Mouse (Mus musculus) limb, embryonic 12.5 days (tissue): ENCODE data around the gene Fcho1. TPM values are rescaled to one million over a fixed set of nuclear protein-coding genes. Genes with fewer than 3 reads are reported as not detected.

Source experiments
- ATAC-seq: fragments of 200-750 bp; cut with Nextera tagmentation; 2 replicates; pipeline ENCODE4 v1.8.0; 2017; ENCODE audit warnings: low read depth, moderate TSS enrichment; ENCODE audit not compliant: insufficient number of reproducible peaks, insufficient read depth, low FRiP score, low TSS enrichment
- H3K27ac ChIP-seq: fragments of 300-500 bp; sonication (generic); 2 replicates; pipeline ENCODE4 v1.5.1; 2016; ENCODE audit warnings: mild to moderate bottlenecking, moderate library complexity
- H3K27me3 ChIP-seq: fragments of 300-500 bp; sonication (generic); 2 replicates; pipeline ENCODE4 v1.6.1; 2016; ENCODE audit warnings: mild to moderate bottlenecking, moderate library complexity
- H3K36me3 ChIP-seq: fragments of 300-500 bp; sonication (generic); 2 replicates; pipeline ENCODE4 v1.6.1; 2016; ENCODE audit warnings: mild to moderate bottlenecking, moderate library complexity
- H3K4me1 ChIP-seq: fragments of 300-500 bp; sonication (generic); replicated peaks from 2 replicates; pipeline ENCODE4 v1.6.1; 2016
- H3K4me2 ChIP-seq: fragments of 300-500 bp; sonication (generic); 2 replicates; pipeline ENCODE4 v1.6.1; 2016; ENCODE audit warnings: mild to moderate bottlenecking, moderate library complexity
- H3K4me3 ChIP-seq: fragments of 300-500 bp; sonication (generic); replicated peaks from 2 replicates; pipeline ENCODE4 v1.5.1; 2016; ENCODE audit warnings: mild to moderate bottlenecking
- H3K9ac ChIP-seq: fragments of 300-500 bp; sonication (generic); replicated peaks from 2 replicates; pipeline ENCODE4 v1.6.1; 2016; ENCODE audit warnings: mild to moderate bottlenecking, moderate library complexity
- H3K9me3 ChIP-seq: fragments of 300-500 bp; sonication (generic); 2 replicates; pipeline ENCODE4 v1.6.1; 2016; ENCODE audit warnings: mild to moderate bottlenecking, moderate library complexity
- WGBS: fragments of 180-500 bp; shearing (Covaris S2); methylation state at CpG from one replicate; pipeline ENCODE4 v1.1.7; 2016; 5-methylcytosine and 5-hydroxymethylcytosine counted together
- polyA plus RNA-seq: library from polyadenylated mRNA; unstranded; fragments of >200 nt; fragmentation: Nextera tagmentation; extraction: Ambion mirVana; gene quantifications from 2 replicates; pipeline ENCODE4 v1.2.1, GENCODE M21; 2016

Fcho1 gene
- polyA plus RNA-seq, 1 experiment from 2014 or later: 5.5 TPM

DNA sequence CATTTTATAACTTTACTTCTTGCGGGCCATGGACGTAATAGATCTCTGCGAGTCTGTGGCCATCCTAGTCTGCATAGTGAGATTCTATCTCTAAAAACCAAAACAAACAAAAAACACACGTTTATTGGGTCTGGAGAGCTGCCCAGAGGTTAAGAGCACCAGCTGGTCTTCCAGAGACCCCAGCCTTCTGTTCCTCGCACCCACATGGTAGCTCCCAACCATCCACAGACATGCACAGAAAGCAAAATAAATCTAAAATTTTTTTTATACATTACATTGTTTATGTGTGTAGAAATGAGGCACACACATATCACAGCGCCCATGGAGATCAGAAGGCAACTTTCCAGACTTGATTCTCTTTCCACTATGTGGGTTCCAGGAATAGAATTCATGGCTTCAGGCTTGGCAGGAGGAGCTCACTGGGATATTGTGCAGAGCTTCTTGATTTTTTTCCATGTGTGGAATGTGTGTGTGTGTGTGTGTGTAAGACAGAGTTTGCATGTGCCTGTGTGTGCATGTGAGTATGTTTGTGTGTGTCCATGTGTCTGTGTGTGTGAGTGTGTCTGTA, 53.3 kb downstream of the Fcho1 start:
- Histone ChIP-seq H3K27ac (no peak overlapping the region), H3K27me3 (peaks cover 80% of the 10 kb centered on the region), H3K9me3 (no peaks in the 10 kb centered on the region), H3K36me3 (no peaks in the 10 kb centered on the region), H3K4me1 (peaks cover 45% of the 10 kb centered on the region), H3K4me2 (peak overlapping the region; percentile 92), H3K9ac (no peak overlapping the region; the same call in 1 of the 2 replicates), H3K4me3 (peak overlapping the region; percentile 44; the same call in 1 of the 2 replicates)
- WGBS: 59% methylated on average over 6 of the region's 6 CpGs
- no peak for ATAC-seq

DNA sequence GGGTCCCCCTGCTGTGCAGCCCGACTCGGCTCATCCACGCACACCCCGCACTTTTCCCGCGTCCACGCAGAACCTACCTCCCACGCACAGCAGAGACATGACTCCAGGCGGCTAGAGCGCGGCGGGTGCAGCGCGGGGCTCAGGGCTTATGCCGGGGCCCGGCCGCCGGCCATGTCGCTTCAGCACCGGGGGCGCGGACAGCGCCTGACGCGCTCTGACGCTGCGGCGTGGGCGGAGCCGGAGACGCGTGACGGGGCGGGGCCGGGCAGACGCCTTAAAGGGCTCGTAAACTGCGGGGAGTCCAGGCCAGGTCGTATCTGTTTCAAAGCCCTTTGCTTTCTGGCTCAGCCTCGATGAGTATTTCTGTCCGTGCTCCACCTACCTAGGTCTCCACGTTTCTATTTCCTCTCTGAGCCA, 54.0 kb downstream of the Fcho1 start, which contains the start of gene Unc13a:
TSS of gene Unc13a (minus strand) at position 209 of the 417 bp plus-strand sequence.
- Histone ChIP-seq H3K4me2 (peak within 1 kb of the TSS; percentile 92), H3K9ac (no peak within 1 kb of the TSS; the same call in 1 of the 2 replicates), H3K27me3 (peaks cover 79% of the 10 kb centered on the region), H3K9me3 (no peaks in the 10 kb centered on the region), H3K36me3 (no peaks in the 10 kb centered on the region), H3K4me1 (peaks cover 45% of the 10 kb centered on the region), H3K4me3 (peak within 1 kb of the TSS; percentile 44), H3K27ac (no peak within 1 kb of the TSS)
- WGBS: under 1% methylated on average over 42 of the region's 42 CpGs
- ATAC-seq: peak; percentile 34

DNA sequence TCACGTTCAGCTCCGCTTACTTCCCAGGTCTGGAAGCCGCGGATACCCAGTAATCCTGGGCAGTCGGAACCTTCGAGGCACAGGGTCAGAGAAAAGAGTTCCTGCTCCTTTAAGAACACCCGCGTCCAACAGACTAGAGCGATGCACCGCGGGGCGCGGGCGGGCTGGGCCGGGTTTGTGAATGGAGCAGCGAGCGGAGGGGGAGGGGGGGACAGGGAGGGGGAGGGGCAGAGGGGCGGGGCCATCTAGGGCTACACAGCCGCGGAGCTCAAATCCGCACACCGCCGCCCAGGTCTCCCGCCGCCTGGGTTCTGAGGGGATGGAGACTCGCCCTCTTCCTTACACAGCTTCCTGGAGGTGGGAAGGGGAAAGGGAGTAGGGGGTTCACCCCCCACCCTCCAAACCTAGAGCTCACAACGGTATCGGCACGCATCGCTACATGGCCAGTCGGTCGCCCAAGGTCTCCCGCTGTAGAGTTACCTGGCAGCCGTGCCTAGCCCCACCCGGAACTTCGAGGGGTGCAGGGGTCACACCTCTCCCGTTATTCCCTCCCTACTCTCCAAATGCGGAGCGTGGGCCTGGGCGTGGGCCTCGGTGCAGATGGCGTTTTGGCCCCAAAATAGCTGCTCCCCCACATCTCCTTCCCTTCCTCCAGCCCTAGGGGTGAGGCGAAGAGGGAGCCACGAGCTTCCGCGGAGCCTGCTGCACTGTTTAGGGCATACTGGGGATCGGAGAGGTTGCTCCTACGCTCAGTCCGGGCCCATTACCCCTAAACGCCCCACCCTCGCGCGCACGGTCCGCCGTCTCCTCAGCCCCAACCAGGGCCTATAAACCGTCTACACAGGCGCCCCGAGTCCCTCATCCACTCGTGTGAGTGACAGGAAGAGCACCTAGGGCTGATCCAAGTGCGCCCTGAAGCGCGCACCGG, 54.6 kb downstream of the Fcho1 start:
- H3K27me3 ChIP-seq: peaks cover 79% of the 10 kb centered on the region
- H3K9me3 ChIP-seq: no peaks in the 10 kb centered on the region
- H3K36me3 ChIP-seq: no peaks in the 10 kb centered on the region
- peak; percentile 12 for ATAC-seq
- H3K4me2 ChIP-seq: peak overlapping the region; percentile 92
- WGBS: under 1% methylated on average over 50 of the region's 64 CpGs
- no peak overlapping the region for H3K27ac ChIP-seq
- H3K4me3 ChIP-seq: peak overlapping the region; percentile 44
- H3K4me1 ChIP-seq: peaks cover 42% of the 10 kb centered on the region
- no peak overlapping the region for H3K9ac ChIP-seq

DNA sequence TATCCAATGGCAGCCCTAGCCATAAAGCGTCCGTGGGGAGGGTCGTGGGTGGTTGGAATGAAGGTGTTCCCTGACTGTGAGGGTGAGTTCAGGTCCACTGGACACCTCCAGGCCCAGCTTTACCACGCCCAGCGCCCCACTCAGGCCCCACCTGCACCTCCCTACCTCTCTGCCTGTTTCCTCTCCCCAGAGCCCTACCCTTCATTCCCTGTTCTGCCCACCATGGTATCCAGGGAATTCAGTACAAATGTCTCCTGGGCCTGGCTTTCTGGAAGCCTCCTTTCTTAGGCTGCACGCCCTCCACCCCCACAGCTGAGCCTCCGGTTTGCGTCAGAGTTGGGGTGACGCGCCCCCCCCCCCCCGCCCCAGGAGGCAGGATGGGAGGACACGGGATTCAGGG, 55.3 kb downstream of the Fcho1 start:
- Histone ChIP-seq H3K4me2 (peak overlapping the region; percentile 92), H3K36me3 (no peaks in the 10 kb centered on the region), H3K4me3 (peak overlapping the region; percentile 44), H3K9ac (no peak overlapping the region), H3K27ac (no peak overlapping the region), H3K27me3 (peaks cover 79% of the 10 kb centered on the region), H3K9me3 (no peaks in the 10 kb centered on the region), H3K4me1 (peaks cover 42% of the 10 kb centered on the region)
- ATAC-seq: no peak
- WGBS: 7% methylated on average over 11 of the region's 12 CpGs

DNA sequence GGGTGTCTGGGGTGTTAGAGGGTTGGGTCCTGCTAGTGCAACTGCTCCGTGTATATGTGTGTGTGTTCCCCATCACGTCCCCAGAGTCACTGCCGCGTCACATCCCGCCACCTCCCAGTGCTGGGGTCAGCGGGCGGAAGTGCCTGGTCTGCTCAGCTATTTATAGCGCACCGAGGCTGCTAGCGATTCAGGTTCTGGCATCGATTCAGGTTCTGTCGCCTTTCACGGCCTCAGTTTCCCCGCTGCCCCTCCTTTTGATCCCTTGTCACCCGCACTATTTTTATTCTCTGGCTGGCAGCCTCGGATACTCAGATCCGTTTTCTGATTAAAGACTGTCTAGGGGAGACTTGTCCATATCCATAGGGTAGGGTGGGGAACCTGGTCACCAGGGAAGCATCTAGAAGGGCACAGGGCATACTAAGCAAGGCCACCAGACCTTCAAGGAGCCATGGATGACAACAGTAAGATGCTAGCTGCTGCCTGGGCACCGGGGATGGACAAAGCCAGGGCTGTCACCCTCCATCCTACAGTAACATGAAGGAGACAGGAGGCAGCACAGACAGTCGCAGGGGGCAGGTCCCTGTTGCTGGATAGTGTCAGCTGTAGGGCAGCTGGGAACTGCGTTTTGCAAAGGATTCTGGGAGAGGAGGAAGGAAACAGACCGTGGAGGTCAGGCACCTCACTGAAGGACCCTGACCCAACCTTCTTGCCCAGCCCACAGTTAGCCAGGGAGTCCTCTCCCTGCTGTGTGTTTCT, 57.1 kb downstream of the Fcho1 start:
- 2% methylated on average over 21 of the region's 21 CpGs for WGBS
- Histone ChIP-seq H3K27ac (no peak overlapping the region), H3K9ac (no peak overlapping the region), H3K36me3 (no peaks in the 10 kb centered on the region), H3K27me3 (peaks cover 90% of the 10 kb centered on the region), H3K9me3 (no peaks in the 10 kb centered on the region), H3K4me1 (peaks cover 42% of the 10 kb centered on the region), H3K4me2 (peak overlapping the region; percentile 40), H3K4me3 (0 out of 2 replicates have a peak overlapping the region, but pooled peaks have one; percentile 12)
- ATAC-seq: no peak

DNA sequence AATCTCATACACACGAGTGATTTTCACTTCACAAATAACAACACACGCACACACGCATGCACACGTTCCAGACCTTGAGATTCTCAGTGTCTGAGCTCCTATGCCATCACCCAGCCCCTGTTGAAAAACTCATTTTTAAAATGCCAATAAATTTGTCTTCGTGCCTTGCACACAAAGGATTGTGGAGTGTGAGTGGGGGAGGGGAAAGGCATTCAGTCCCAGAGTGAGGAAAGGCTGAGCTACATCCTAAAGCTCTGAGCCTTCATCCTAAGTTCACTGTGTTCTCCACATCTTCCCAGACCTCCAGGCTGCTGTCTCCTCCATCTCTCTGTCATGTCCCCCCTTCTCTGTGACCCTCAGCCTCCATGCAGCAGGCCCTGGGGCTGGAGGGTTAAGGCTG, 58.3 kb downstream of the Fcho1 start:
- Histone ChIP-seq H3K4me3 (no peak overlapping the region), H3K27me3 (peaks cover 92% of the 10 kb centered on the region), H3K4me2 (no peak overlapping the region), H3K4me1 (peaks cover 42% of the 10 kb centered on the region), H3K27ac (peak overlapping the region; percentile 31; the same call in 1 of the 2 replicates), H3K36me3 (no peaks in the 10 kb centered on the region), H3K9ac (no peak overlapping the region; the same call in 1 of the 2 replicates), H3K9me3 (no peaks in the 10 kb centered on the region)
- no peak for ATAC-seq
- WGBS: 54% methylated on average over 5 of the region's 5 CpGs

DNA sequence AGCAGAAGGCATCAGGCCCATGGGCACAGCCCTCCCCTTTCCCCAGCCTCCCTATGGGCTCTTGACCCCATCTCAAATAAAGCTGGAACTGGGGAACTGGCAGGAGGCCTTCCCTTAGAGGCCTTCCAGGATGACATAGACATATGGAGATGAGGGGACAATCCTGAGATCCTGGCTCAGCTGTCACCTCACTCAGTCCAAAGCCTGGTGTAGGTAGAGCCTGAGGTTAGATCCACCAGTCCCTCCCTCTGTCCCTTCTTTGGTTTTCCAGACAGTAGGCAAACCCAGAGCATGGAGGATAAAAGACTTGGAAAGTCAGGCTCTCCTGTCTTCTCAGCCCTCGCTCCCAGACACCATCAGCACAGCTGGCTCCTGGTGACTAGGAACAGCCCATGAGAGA, 58.7 kb downstream of the Fcho1 start:
- Histone ChIP-seq H3K9ac (no peak overlapping the region), H3K36me3 (no peaks in the 10 kb centered on the region), H3K9me3 (no peaks in the 10 kb centered on the region), H3K27ac (no peak overlapping the region), H3K4me2 (no peak overlapping the region), H3K4me3 (no peak overlapping the region), H3K4me1 (peaks cover 39% of the 10 kb centered on the region), H3K27me3 (peaks cover 94% of the 10 kb centered on the region)
- ATAC-seq: no peak
- WGBS: 18% methylated on average over 1 of the region's 1 CpGs

DNA sequence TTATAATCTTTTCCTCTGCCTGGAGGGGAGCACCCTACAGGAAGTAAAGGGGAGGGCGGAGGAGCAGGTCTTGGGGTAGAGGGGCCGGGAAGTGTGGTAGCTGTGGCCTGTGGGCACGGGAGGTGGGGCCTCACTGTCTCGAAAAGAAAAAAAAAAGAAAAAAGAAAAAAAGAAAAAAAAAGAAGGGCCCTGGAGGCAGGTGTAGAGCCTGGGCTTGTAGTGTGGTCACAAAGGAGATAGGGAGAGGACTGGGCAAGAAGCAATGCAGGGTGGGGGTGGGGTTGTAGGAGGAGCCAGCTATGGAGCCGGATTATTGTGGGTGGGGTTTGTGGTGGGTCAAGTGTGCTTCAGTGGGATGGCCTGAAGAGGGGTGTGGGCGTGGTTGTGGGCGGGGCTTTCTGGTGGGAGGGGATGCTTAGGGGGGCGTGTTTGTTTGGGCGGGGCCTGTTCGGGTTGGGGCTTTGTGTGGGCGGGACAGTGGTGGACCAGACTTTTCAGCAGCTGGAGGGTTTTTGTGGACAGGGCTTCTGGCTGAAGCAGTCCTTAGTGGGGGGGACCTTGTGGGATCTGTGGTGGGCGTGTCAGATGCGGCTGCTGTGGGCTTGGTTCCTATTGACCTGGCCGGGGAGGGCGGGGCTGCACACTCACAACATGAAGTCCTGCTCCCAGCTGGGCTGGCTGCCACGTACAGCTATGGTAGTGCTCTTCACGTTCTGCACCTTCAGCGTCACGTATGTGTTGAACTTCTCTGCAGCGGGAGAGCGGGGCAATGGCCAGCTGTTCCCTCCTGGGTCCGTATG, 60.0 kb downstream of the Fcho1 start:
- 4% methylated on average over 22 of the region's 22 CpGs for WGBS
- H3K4me2 ChIP-seq: peak overlapping the region; percentile 44
- H3K4me3 ChIP-seq: peak overlapping the region; percentile 16
- H3K4me1 ChIP-seq: peaks cover 27% of the 10 kb centered on the region
- no peak overlapping the region for H3K27ac ChIP-seq
- ATAC-seq: no peak; the same call in 1 of the 2 replicates
- peaks cover 95% of the 10 kb centered on the region for H3K27me3 ChIP-seq
- no peaks in the 10 kb centered on the region for H3K36me3 ChIP-seq
- H3K9ac ChIP-seq: no peak overlapping the region
- no peaks in the 10 kb centered on the region for H3K9me3 ChIP-seq

DNA sequence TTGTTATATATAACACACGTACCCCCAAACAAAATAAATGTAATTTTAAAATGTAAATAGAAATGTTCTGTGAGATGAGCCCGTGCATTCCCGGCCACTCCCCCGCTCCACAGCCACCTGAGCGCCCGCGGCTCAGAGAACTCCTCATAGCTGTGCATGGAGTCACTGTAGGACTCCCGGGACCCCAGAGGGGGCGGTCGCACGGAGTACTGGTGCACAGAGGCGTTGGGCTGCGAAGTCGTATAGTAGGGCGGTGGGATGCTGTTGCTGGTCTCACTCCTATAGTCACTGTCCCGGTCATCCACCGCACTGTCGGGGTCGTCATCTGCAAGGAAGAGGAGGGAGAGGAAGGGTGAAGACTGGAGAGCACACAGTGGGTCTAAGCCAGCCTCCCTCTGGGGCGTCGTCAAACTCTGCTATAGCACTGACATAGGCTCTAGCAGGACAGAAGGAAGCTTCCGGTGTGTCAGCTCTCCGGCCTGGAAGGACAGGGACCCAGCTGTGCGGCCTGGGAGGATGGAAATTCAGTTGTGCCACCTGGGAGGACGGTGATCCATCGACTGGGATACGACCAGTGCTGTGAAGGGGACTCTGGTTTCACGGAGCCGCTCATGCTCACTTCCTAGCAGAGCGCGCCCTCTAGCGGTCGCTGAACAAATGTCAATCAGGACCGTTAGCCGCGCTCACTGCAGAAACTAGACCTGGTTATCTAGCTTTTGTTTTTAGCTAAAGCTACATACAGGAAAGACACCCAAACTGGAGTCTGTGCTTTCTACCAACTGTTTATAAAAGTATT, 65.0 kb downstream of the Fcho1 start:
- peaks cover 97% of the 10 kb centered on the region for H3K27me3 ChIP-seq
- peak overlapping the region; percentile 22; the same call in 1 of the 2 replicates for H3K4me2 ChIP-seq
- no peaks in the 10 kb centered on the region for H3K4me1 ChIP-seq
- H3K36me3 ChIP-seq: no peaks in the 10 kb centered on the region
- no peak overlapping the region for H3K4me3 ChIP-seq
- H3K9ac ChIP-seq: no peak overlapping the region
- 8% methylated on average over 36 of the region's 36 CpGs for WGBS
- ATAC-seq: peak; percentile 39; the same call in 1 of the 2 replicates
- H3K27ac ChIP-seq: no peak overlapping the region
- no peaks in the 10 kb centered on the region for H3K9me3 ChIP-seq

DNA sequence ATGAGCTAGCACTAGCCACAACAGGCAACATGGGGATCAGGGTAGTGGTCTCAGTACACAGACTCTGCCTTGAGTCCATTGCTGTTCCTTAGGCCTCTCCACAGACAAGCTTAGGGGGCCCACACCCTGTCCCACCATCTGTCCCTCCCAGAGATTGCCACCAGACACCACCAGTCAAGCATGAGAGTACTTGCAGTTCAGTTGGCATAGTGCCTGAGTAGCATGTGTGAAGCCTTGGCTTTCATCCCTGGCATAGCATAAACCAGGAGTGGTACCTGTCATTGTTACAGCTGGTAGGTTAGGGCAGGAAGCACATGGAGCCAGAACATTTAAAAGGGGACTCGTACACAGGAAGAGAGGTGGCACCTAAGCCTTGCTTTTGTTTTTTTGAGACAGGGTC, 65.8 kb downstream of the Fcho1 start:
- Histone ChIP-seq H3K4me2 (no peak overlapping the region), H3K27me3 (peaks cover 97% of the 10 kb centered on the region), H3K9me3 (no peaks in the 10 kb centered on the region), H3K27ac (no peak overlapping the region), H3K36me3 (no peaks in the 10 kb centered on the region), H3K4me1 (peaks cover under 1% of the 10 kb centered on the region), H3K4me3 (no peak overlapping the region), H3K9ac (no peak overlapping the region)
- 61% methylated on average over 1 of the region's 1 CpGs for WGBS
- ATAC-seq: no peak
